Mouse (Mus musculus): ENCODE measurements around the gene Gm21992.

DNA sequence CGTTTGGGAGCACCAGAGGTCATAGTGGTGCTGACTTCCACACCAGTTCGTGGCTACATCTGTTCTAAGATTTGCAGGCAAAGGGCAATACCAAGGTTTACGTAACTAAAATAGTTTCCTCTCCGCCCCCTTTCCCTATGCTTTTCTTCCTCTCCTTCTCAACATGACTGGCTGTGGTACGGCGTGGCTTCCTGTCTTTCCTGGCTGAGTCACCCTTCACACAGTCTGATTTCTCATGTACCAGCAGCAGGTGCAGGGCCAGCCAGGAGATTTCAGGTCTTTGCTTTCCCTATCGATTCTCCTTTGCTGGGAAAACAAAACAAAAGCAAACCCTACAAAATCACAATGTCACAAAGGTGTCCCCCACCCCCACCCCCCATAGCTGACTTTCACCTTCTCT is 110.2 kb downstream of the Gm21992 start:
- no peak for TF ChIP-seq POLR2A (IDR thresholded peaks at IDR 0.05; ENCODE audit: borderline replicate concordance, low read depth, low read length)
- TF ChIP-seq CTCF (IDR thresholded peaks at IDR 0.05; ENCODE audit: low read depth, low read length), result no peak
